Mouse (Mus musculus): ENCODE results near the gene Oxt. TPM values are rescaled to one million over a fixed set of nuclear protein-coding genes. Genes with fewer than 3 reads are reported as not detected.

Gene Oxt
- polyA plus RNA-seq (2012; ENCODE audit: low replicate concordance) = 0.73 TPM in 1 of 2 replicates, not detected in the other

DNA sequence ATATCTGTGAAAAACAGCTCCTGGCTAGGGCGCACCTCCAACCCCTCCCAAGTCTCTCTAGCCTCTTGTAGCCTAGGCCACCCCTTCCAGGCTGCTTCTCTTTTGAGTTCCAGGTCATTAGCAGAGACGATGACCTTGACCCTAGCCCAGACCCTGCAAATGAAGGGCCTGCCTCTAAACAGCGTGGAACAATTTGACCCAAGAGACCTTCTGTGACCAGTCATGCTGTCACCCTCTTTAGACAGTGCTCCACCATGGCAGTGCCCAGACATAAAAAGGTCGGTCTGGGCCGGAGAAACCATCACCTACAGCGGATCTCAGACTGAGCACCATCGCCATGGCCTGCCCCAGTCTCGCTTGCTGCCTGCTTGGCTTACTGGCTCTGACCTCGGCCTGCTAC lies at the start of gene Oxt:
TSS of gene Oxt (plus strand) at position 301 of the 400 bp plus-strand sequence.

GRCm38 (mm10) chr2:130563212-130564055 lies 12.5 kb upstream of the Oxt start, which contains the start of gene Mrps26:
TSS of gene Mrps26 (plus strand) at chr2:130563742.

DNA sequence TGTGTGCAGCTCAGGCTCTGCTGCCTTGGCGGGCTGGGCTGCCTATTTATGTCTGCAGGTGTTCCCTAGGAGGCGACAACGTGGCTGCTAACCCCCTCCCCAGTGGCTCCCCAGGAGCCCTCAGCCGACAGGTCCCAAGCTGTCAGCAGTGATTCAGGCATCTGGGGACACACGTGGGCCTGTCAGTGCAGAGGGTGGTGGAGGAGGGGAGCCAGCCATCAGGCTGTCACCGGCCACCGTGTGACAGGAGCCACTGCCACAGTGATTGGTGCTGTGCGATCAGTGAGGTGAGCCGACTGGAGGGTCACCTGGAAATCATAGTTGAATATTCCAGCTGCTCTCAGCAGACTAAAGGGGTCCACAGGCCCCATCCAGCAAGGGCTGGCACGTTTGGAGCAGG lies 6.6 kb downstream of the Oxt start, which contains the start of gene Avp:
TSS of gene Avp (minus strand) at position 3 of the 400 bp plus-strand sequence.

Other genes with a start within 250 kb of the Oxt start
- gene Cpxm1, start 178.6 kb upstream of the Oxt start, polyA plus RNA-seq (2012; ENCODE audit: low replicate concordance) = 0.30 and 0.91 TPM in 2 replicates
- gene Gm28372, start 170.9 kb upstream of the Oxt start, polyA plus RNA-seq (2012; ENCODE audit: low replicate concordance) = not detected in 2 replicates
- not detected in 2 replicates for gene 1700020A23Rik, start 170.9 kb upstream of the Oxt start, polyA plus RNA-seq (2012; ENCODE audit: low replicate concordance)
- not detected in 2 replicates for gene Tmem239, start 169.7 kb upstream of the Oxt start, polyA plus RNA-seq (2012; ENCODE audit: low replicate concordance)
- 7.0 and 7.9 TPM in 2 replicates for gene Vps16, start 151.8 kb upstream of the Oxt start, polyA plus RNA-seq (2012; ENCODE audit: low replicate concordance)
- 6.0 and 7.3 TPM in 2 replicates for gene Pced1a, start 151.5 kb upstream of the Oxt start, polyA plus RNA-seq (2012; ENCODE audit: low replicate concordance)
- 9.8 and 19.8 TPM in 2 replicates for gene Ptpra, start 125.9 kb upstream of the Oxt start, polyA plus RNA-seq (2012; ENCODE audit: low replicate concordance)
- 88.7 and 188 TPM in 2 replicates for gene Mrps26, start 12.4 kb upstream of the Oxt start, polyA plus RNA-seq (2012; ENCODE audit: low replicate concordance)
- not detected in 2 replicates for gene Avp, start 6.4 kb downstream of the Oxt start, polyA plus RNA-seq (2012; ENCODE audit: low replicate concordance)
- gene Fastkd5, start 53.9 kb downstream of the Oxt start, polyA plus RNA-seq (2012; ENCODE audit: low replicate concordance) = 0.09 and 1.7 TPM in 2 replicates
- gene Ubox5, start 53.9 kb downstream of the Oxt start, polyA plus RNA-seq (2012; ENCODE audit: low replicate concordance) = 2.0 and 3.0 TPM in 2 replicates
- gene Lzts3, start 66.6 kb downstream of the Oxt start, polyA plus RNA-seq (2012; ENCODE audit: low replicate concordance) = 4.3 and 5.1 TPM in 2 replicates
- 111 and 170 TPM in 2 replicates for gene Ddrgk1, start 88.5 kb downstream of the Oxt start, polyA plus RNA-seq (2012; ENCODE audit: low replicate concordance)
- gene Itpa, start 91.4 kb downstream of the Oxt start, polyA plus RNA-seq (2012; ENCODE audit: low replicate concordance) = 4.7 and 10.8 TPM in 2 replicates
- gene Slc4a11, start 121.3 kb downstream of the Oxt start, polyA plus RNA-seq (2012; ENCODE audit: low replicate concordance) = 0.40 and 0.55 TPM in 2 replicates